Mouse (Mus musculus): ENCODE results near the gene Yod1. TPM values are rescaled to one million over a fixed set of nuclear protein-coding genes. Genes with fewer than 3 reads are reported as not detected.

Gene Yod1
- total RNA-seq (2014; rRNA removed) (9.8 and 13.0 TPM in 2 replicates), polyA plus RNA-seq (2015; fragmentation: Nextera tagmentation; extraction: Ambion mirVana) (15.4 and 21.0 TPM in 2 replicates)

- no peaks in the 10 kb centered on the region for H3K27me3 ChIP-seq (ENCODE audit: insufficient read depth, low read length)
- H3K4me1 ChIP-seq (ENCODE audit: insufficient read depth, low read length) = peaks cover 4% of the 10 kb centered on the region; the same call in 1 of the 2 replicates
- H3K9ac ChIP-seq (replicated peaks; ENCODE audit: low read length, poor library complexity, severe bottlenecking) = peak within 1 kb of the TSS; percentile 86
- ATAC-seq (ENCODE audit: low FRiP score) (peak; percentile 84), DNase-seq (ENCODE audit: low spot score) (peak; percentile 95)
- TF ChIP-seq CTCF (IDR thresholded peaks at IDR 0.05) = no peak; the same call in 1 of the 2 replicates
- WGBS = under 1% methylated on average over 54 of the region's 54 CpGs
- H3K36me3 ChIP-seq (ENCODE audit: insufficient read depth, low read length) = no peaks in the 10 kb centered on the region
- H3K27ac ChIP-seq (ENCODE audit: low read depth, low read length) = peak within 1 kb of the TSS; percentile 81
- H3K4me2 ChIP-seq (ENCODE audit: low read depth, low read length, poor library complexity, severe bottlenecking) = peak within 1 kb of the TSS; percentile 98
- H3K9me3 ChIP-seq (ENCODE audit: low read length) = no peaks in the 10 kb centered on the region
- H3K4me3 ChIP-seq (ENCODE audit: low read depth, low read length) = peak within 1 kb of the TSS; percentile 65
Observed at GRCm38 (mm10) chr1:130717291-130717871, at the start of gene Yod1. Gene Yod1 (plus strand): TSS chr1:130717327.

- WGBS = 85% methylated on average over 2 of the region's 2 CpGs
- H3K4me3 ChIP-seq (ENCODE audit: low read depth, low read length) = no peak overlapping the region
- no peak overlapping the region for H3K9ac ChIP-seq (replicated peaks; ENCODE audit: low read length, poor library complexity, severe bottlenecking)
- no peak for TF ChIP-seq CTCF (IDR thresholded peaks at IDR 0.05)
- no peaks in the 10 kb centered on the region for H3K27me3 ChIP-seq (ENCODE audit: insufficient read depth, low read length)
- H3K27ac ChIP-seq (ENCODE audit: low read depth, low read length) = no peak overlapping the region
- no peak overlapping the region for H3K4me2 ChIP-seq (ENCODE audit: low read depth, low read length, poor library complexity, severe bottlenecking)
- DNase-seq (ENCODE audit: low spot score) (no peak), ATAC-seq (ENCODE audit: low FRiP score) (no peak)
- H3K9me3 ChIP-seq (ENCODE audit: low read length) = no peaks in the 10 kb centered on the region
- no peaks in the 10 kb centered on the region for H3K36me3 ChIP-seq (ENCODE audit: insufficient read depth, low read length)
- no peaks in the 10 kb centered on the region for H3K4me1 ChIP-seq (ENCODE audit: insufficient read depth, low read length)
Observed at GRCm38 (mm10) chr1:130678551-130678950, 38.6 kb upstream of the Yod1 start.

- ATAC-seq (ENCODE audit: low FRiP score) = no peak
- H3K9me3 ChIP-seq (ENCODE audit: low read length) = no peaks in the 10 kb centered on the region
- no peaks in the 10 kb centered on the region for H3K27me3 ChIP-seq (ENCODE audit: insufficient read depth, low read length)
- no peak overlapping the region for H3K9ac ChIP-seq (replicated peaks; ENCODE audit: low read length, poor library complexity, severe bottlenecking)
- 96% methylated on average over 2 of the region's 2 CpGs for WGBS
- no peaks in the 10 kb centered on the region for H3K4me1 ChIP-seq (ENCODE audit: insufficient read depth, low read length)
- TF ChIP-seq CTCF (IDR thresholded peaks at IDR 0.05) = no peak
- H3K4me2 ChIP-seq (ENCODE audit: low read depth, low read length, poor library complexity, severe bottlenecking) = no peak overlapping the region
- H3K27ac ChIP-seq (ENCODE audit: low read depth, low read length) = no peak overlapping the region
- H3K4me3 ChIP-seq (ENCODE audit: low read depth, low read length) = no peak overlapping the region
- no peak for DNase-seq (ENCODE audit: low spot score)
- no peaks in the 10 kb centered on the region for H3K36me3 ChIP-seq (ENCODE audit: insufficient read depth, low read length)
Observed at GRCm38 (mm10) chr1:130681075-130681474, 36.1 kb upstream of the Yod1 start.

- no peaks in the 10 kb centered on the region for H3K27me3 ChIP-seq (ENCODE audit: insufficient read depth, low read length)
- H3K4me3 ChIP-seq (ENCODE audit: low read depth, low read length) = no peak overlapping the region
- no peaks in the 10 kb centered on the region for H3K4me1 ChIP-seq (ENCODE audit: insufficient read depth, low read length)
- no peak overlapping the region for H3K4me2 ChIP-seq (ENCODE audit: low read depth, low read length, poor library complexity, severe bottlenecking)
- no peak overlapping the region for H3K27ac ChIP-seq (ENCODE audit: low read depth, low read length)
- DNase-seq (ENCODE audit: low spot score) = no peak
- TF ChIP-seq CTCF (IDR thresholded peaks at IDR 0.05) = no peak
- no peaks in the 10 kb centered on the region for H3K36me3 ChIP-seq (ENCODE audit: insufficient read depth, low read length)
- no peak for ATAC-seq (ENCODE audit: low FRiP score)
- no peaks in the 10 kb centered on the region for H3K9me3 ChIP-seq (ENCODE audit: low read length)
- no peak overlapping the region for H3K9ac ChIP-seq (replicated peaks; ENCODE audit: low read length, poor library complexity, severe bottlenecking)
- 78% methylated on average over 6 of the region's 6 CpGs for WGBS
Observed at GRCm38 (mm10) chr1:130681656-130682413, 35.3 kb upstream of the Yod1 start.

- 26% methylated on average over 1 of the region's 1 CpGs for WGBS
- TF ChIP-seq CTCF (IDR thresholded peaks at IDR 0.05) = no peak
- Histone ChIP-seq H3K27me3 (ENCODE audit: insufficient read depth, low read length) (no peaks in the 10 kb centered on the region), H3K4me2 (ENCODE audit: low read depth, low read length, poor library complexity, severe bottlenecking) (no peak overlapping the region), H3K4me1 (ENCODE audit: insufficient read depth, low read length) (no peaks in the 10 kb centered on the region), H3K9me3 (ENCODE audit: low read length) (no peaks in the 10 kb centered on the region), H3K9ac (replicated peaks; ENCODE audit: low read length, poor library complexity, severe bottlenecking) (no peak overlapping the region), H3K36me3 (ENCODE audit: insufficient read depth, low read length) (no peaks in the 10 kb centered on the region), H3K4me3 (ENCODE audit: low read depth, low read length) (no peak overlapping the region), H3K27ac (ENCODE audit: low read depth, low read length) (no peak overlapping the region)
- no peak for DNase-seq (ENCODE audit: low spot score)
- no peak for ATAC-seq (ENCODE audit: low FRiP score)
Observed at GRCm38 (mm10) chr1:130683905-130684304, 33.2 kb upstream of the Yod1 start.

GRCm38 (mm10) chr1:130698601-130699000 is 18.5 kb upstream of the Yod1 start:
- H3K4me2 ChIP-seq (ENCODE audit: low read depth, low read length, poor library complexity, severe bottlenecking) = no peak overlapping the region
- H3K36me3 ChIP-seq (ENCODE audit: insufficient read depth, low read length) = peaks cover 55% of the 10 kb centered on the region
- no peak for DNase-seq (ENCODE audit: low spot score)
- ATAC-seq (ENCODE audit: low FRiP score) = no peak
- H3K27ac ChIP-seq (ENCODE audit: low read depth, low read length) = no peak overlapping the region
- H3K4me3 ChIP-seq (ENCODE audit: low read depth, low read length) = no peak overlapping the region
- no peaks in the 10 kb centered on the region for H3K4me1 ChIP-seq (ENCODE audit: insufficient read depth, low read length)
- no peak for TF ChIP-seq CTCF (IDR thresholded peaks at IDR 0.05)
- WGBS = 94% methylated on average over 5 of the region's 5 CpGs
- no peaks in the 10 kb centered on the region for H3K27me3 ChIP-seq (ENCODE audit: insufficient read depth, low read length)
- H3K9ac ChIP-seq (replicated peaks; ENCODE audit: low read length, poor library complexity, severe bottlenecking) = no peak overlapping the region
- H3K9me3 ChIP-seq (ENCODE audit: low read length) = no peaks in the 10 kb centered on the region
